Mouse (Mus musculus): Measurements from ENCODE around the gene Pgm5. TPM values are rescaled to one million over a fixed set of nuclear protein-coding genes. Genes with fewer than 3 reads are reported as not detected.

Pgm5 gene
- total RNA-seq, 1 experiment: 3.0 TPM

GRCm38 (mm10) chr19:24898737-24899577 lies 37.3 kb upstream of the Pgm5 start:
- Histone ChIP-seq H3K27ac (ENCODE audit: insufficient read depth, low read depth, low read length, poor library complexity, severe bottlenecking) (no peak overlapping the region), H3K9me3 (ENCODE audit: control insufficient read depth, insufficient read depth, low read depth, low read length) (no peaks in the 10 kb centered on the region), H3K36me3 (ENCODE audit: control insufficient read depth, insufficient read depth, low read length, poor library complexity, severe bottlenecking) (no peaks in the 10 kb centered on the region), H3K9ac (ENCODE audit: insufficient read depth, low read depth, low read length, poor library complexity, severe bottlenecking) (no peak overlapping the region), H3K4me3 (ENCODE audit: insufficient read depth in 1 of 2, low read depth in 1 of 2, low read length in 2 of 2, poor library complexity in 1 of 2, severe bottlenecking in 1 of 2) (peak overlapping the region; percentile 56 to 63; a peak in 3 of 4 replicates), H3K4me1 (ENCODE audit: control insufficient read depth in 2 of 2, insufficient read depth in 2 of 2, low read length in 2 of 2, poor library complexity in 1 of 2) (peaks cover 0 to 7% of the 10 kb centered on the region in 2 experiments; a peak in 1 of 4 replicates)
- no peak for DNase-seq (ENCODE audit: low read depth, low spot score)
- no peak for TF ChIP-seq MAFK (IDR thresholded peaks at IDR 0.05; ENCODE audit: insufficient read depth, low read depth, low read length)
- TF ChIP-seq ZC3H11A (IDR thresholded peaks at IDR 0.05; ENCODE audit: borderline replicate concordance, low read depth, low read length): no peak
- TF ChIP-seq CHD2 (IDR thresholded peaks at IDR 0.05; ENCODE audit: low read depth, low read length): no peak
- no peak for TF ChIP-seq ZNF384 (IDR thresholded peaks at IDR 0.05; ENCODE audit: low read depth, low read length)
- TF ChIP-seq HCFC1 (IDR thresholded peaks at IDR 0.05; ENCODE audit: borderline replicate concordance, insufficient read depth, low read length): no peak
- in situ Hi-C loops (cut with MboI; ENCODE audit: low sequenced_read_pairs in 2 of 2, unreplicated experiment in 2 of 2): loop anchor here (5.0 kb wide), 1 partner anchor 708 kb away; no protein-coding TSS in a partner anchor

GRCm38 (mm10) chr19:24897896-24898736 lies 36.5 kb upstream of the Pgm5 start:
- Histone ChIP-seq H3K27ac (ENCODE audit: insufficient read depth, low read depth, low read length, poor library complexity, severe bottlenecking) (no peak overlapping the region), H3K4me3 (ENCODE audit: insufficient read depth in 1 of 2, low read depth in 1 of 2, low read length in 2 of 2, poor library complexity in 1 of 2, severe bottlenecking in 1 of 2) (peak overlapping the region; percentile 37 to 39; a peak in 1 of 4 replicates), H3K9me3 (ENCODE audit: control insufficient read depth, insufficient read depth, low read depth, low read length) (no peaks in the 10 kb centered on the region), H3K4me1 (ENCODE audit: control insufficient read depth in 2 of 2, insufficient read depth in 2 of 2, low read length in 2 of 2, poor library complexity in 1 of 2) (peaks cover 0 to 7% of the 10 kb centered on the region in 2 experiments; a peak in 1 of 4 replicates), H3K9ac (ENCODE audit: insufficient read depth, low read depth, low read length, poor library complexity, severe bottlenecking) (no peak overlapping the region), H3K36me3 (ENCODE audit: control insufficient read depth, insufficient read depth, low read length, poor library complexity, severe bottlenecking) (no peaks in the 10 kb centered on the region)
- in situ Hi-C loops (cut with MboI; ENCODE audit: low sequenced_read_pairs in 2 of 2, unreplicated experiment in 2 of 2): loop anchor here (5.0 kb wide), 1 partner anchor 709 kb away; no protein-coding TSS in a partner anchor
- TF ChIP-seq ZNF384 (IDR thresholded peaks at IDR 0.05; ENCODE audit: low read depth, low read length) (no peak), CHD2 (IDR thresholded peaks at IDR 0.05; ENCODE audit: low read depth, low read length) (no peak), ZC3H11A (IDR thresholded peaks at IDR 0.05; ENCODE audit: borderline replicate concordance, low read depth, low read length) (no peak), HCFC1 (IDR thresholded peaks at IDR 0.05; ENCODE audit: borderline replicate concordance, insufficient read depth, low read length) (no peak), MAFK (IDR thresholded peaks at IDR 0.05; ENCODE audit: insufficient read depth, low read depth, low read length) (no peak)
- no peak for DNase-seq (ENCODE audit: low read depth, low spot score)

DNA sequence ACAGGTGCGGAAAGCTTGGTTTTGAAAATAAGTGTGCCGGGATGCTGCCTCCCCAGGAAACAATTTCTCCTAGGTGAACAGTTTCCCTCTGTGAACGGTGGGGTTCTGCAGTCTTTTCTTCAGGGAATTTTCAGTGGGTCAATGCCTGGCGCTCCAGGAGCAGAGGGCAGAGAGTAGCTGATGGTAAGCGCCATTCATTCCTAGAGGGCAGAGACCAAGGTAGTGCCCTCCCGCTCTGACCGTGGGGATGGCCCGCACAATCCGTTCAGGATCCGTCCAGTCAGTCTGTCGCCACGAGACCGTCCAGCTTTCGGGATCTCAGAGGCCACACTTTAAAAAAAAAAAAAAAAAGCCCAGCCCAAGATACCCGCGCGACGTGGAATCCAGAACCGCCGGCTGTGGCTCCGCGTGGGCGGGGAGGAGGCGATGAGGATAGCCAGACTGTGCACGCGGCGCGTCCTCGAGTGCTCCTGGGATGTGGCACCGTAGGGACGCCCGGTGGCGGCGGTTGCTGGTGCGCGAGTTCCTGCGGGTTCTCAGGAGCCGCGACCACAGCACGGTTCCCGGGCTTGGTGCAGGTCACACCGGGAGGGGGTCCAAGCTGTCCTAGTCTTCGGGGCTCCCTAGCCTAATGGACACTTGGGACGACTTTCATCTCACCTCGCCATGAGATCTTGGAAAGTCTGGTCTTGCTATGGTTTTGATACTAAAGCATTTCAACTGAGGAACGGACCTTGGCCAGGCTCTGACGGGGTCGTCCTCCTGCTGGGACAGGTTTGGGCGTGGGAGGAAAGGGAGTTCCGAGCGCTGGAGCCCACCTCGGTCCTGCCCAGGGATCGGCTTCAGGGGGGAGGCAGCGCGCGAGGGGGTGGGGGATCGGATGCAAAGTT lies 35.6 kb upstream of the Pgm5 start:
- Histone ChIP-seq H3K27ac (ENCODE audit: insufficient read depth, low read depth, low read length, poor library complexity, severe bottlenecking) (no peak overlapping the region), H3K9me3 (ENCODE audit: control insufficient read depth, insufficient read depth, low read depth, low read length) (no peaks in the 10 kb centered on the region), H3K9ac (ENCODE audit: insufficient read depth, low read depth, low read length, poor library complexity, severe bottlenecking) (no peak overlapping the region), H3K4me3 (ENCODE audit: insufficient read depth in 1 of 2, low read depth in 1 of 2, low read length in 2 of 2, poor library complexity in 1 of 2, severe bottlenecking in 1 of 2) (peak overlapping the region; percentile 37 to 39; a peak in 2 of 4 replicates), H3K36me3 (ENCODE audit: control insufficient read depth, insufficient read depth, low read length, poor library complexity, severe bottlenecking) (no peaks in the 10 kb centered on the region), H3K4me1 (ENCODE audit: control insufficient read depth in 2 of 2, insufficient read depth in 2 of 2, low read length in 2 of 2, poor library complexity in 1 of 2) (peaks cover 0 to 7% of the 10 kb centered on the region in 2 experiments; a peak in 1 of 4 replicates)
- no peak for DNase-seq (ENCODE audit: low read depth, low spot score)
- in situ Hi-C loops (cut with MboI; ENCODE audit: low sequenced_read_pairs in 2 of 2, unreplicated experiment in 2 of 2): loop anchor here (5.0 kb wide), 1 partner anchor 710 kb away; no protein-coding TSS in a partner anchor
- TF ChIP-seq ZC3H11A (IDR thresholded peaks at IDR 0.05; ENCODE audit: borderline replicate concordance, low read depth, low read length): no peak
- no peak for TF ChIP-seq CHD2 (IDR thresholded peaks at IDR 0.05; ENCODE audit: low read depth, low read length)
- no peak for TF ChIP-seq MAFK (IDR thresholded peaks at IDR 0.05; ENCODE audit: insufficient read depth, low read depth, low read length)
- TF ChIP-seq HCFC1 (IDR thresholded peaks at IDR 0.05; ENCODE audit: borderline replicate concordance, insufficient read depth, low read length): no peak

Data from ES-E14 (cell line).